In the genomic region with DNA sequence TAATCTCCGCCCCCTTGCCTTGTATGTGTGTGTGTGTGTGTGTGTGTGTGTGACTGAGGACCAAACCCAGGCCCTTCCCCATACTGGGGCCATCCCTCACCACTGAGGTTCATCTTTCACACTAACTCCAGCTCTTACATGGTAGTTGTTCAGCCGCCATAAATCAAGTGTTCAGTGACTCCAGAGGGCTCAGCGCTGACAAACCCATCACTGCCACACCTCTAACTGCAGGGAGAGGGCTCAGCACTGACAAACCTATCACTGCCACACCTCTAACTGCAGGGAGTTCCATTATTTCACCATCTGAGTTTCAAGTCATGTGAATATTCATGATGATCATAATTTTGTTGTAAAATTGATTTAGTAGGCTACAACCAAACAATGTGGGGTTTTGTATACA, we compare ENCODE assay signal across 34 mouse cellular contexts. TPM values are rescaled to one million over a fixed set of nuclear protein-coding genes. Genes with fewer than 3 reads are reported as not detected.
DNase-seq lines count a peak whose midpoint lies in the region; ATAC-seq and TF ChIP-seq lines count a peak whose summit lies in the region.
"Had no signal": no experiment of that assay in that cellular context is flagged by ENCODE, and none has a peak within 500 bp of the region (broad histone marks: within the 10 kb centered on the region; RNA-seq: fewer than 3 reads in every experiment).

No protein-coding gene starts in this region.

- no peak overlapping the region for H3K9ac ChIP-seq in heart, embryonic 13.5 days
- no peak overlapping the region for H3K9ac ChIP-seq in MEL (ENCODE audit: control insufficient read depth, low read depth, low read length, poor library complexity, severe bottlenecking)
- H3K9ac ChIP-seq in intestine, embryonic 15.5 days: no peak overlapping the region
- H3K9ac ChIP-seq: forebrain, embryonic 13.5 days; hindbrain, embryonic 13.5 days had no signal

- no peak for TF ChIP-seq POLR2A in MEL (IDR thresholded peaks at IDR 0.05; ENCODE audit: control insufficient read depth in 1 of 2, insufficient read depth in 1 of 2, low read depth in 1 of 2, low read length in 2 of 2, poor library complexity in 1 of 2)

- H3K27me3 ChIP-seq in heart, embryonic 13.5 days (replicated peaks): no peaks in the 10 kb centered on the region
- no peaks in the 10 kb centered on the region for H3K27me3 ChIP-seq in MEL (ENCODE audit: control insufficient read depth in 1 of 2, insufficient read depth in 2 of 2, low read length in 2 of 2)
- no peaks in the 10 kb centered on the region for H3K27me3 ChIP-seq in intestine, embryonic 15.5 days (replicated peaks)
- H3K27me3 ChIP-seq: forebrain, embryonic 13.5 days; hindbrain, embryonic 13.5 days had no signal

- no peak for DNase-seq in heart, postnatal 25 days (ENCODE audit: low spot score)
- DNase-seq in MEL (ENCODE audit: low read depth, low spot score): peak; percentile 32
- DNase-seq in frontal cortex, postnatal 10 days (ENCODE audit: low spot score in 2 of 2): no peak
- no peak for DNase-seq in layer of hippocampus, adult 9-11 months
- DNase-seq: adrenal gland, adult 8-10 months; adrenal gland, postnatal 25 days; cerebellum, adult 11-12 months; cerebellum, adult 8-10 months; cerebellum, postnatal 10 days; cerebellum, postnatal 36 days; embryo, embryonic 11 days; gastrocnemius, postnatal 25 days; heart, adult 2 months; heart, postnatal 14 days; kidney, adult 18-20 months had no signal

- no peak overlapping the region for H3K4me2 ChIP-seq in heart, embryonic 13.5 days
- H3K4me2 ChIP-seq in intestine, embryonic 15.5 days (replicated peaks): no peak overlapping the region
- H3K4me2 ChIP-seq: forebrain, embryonic 13.5 days; hindbrain, embryonic 13.5 days had no signal

- no peak overlapping the region for H3K4me3 ChIP-seq in heart, embryonic 13.5 days
- peak overlapping the region in 1 of 2 experiments; percentile 48; a peak in 1 of 4 replicates for H3K4me3 ChIP-seq in MEL (ENCODE audit: control insufficient read depth in 1 of 2, insufficient read depth in 1 of 2, low read depth in 2 of 2, low read length in 2 of 2)
- H3K4me3 ChIP-seq in intestine, embryonic 15.5 days (replicated peaks): no peak overlapping the region
- H3K4me3 ChIP-seq: forebrain, embryonic 10.5 days; forebrain, embryonic 13.5 days; heart, adult 2 months; heart, embryonic 10.5 days; hindbrain, embryonic 10.5 days; hindbrain, embryonic 13.5 days had no signal

- H3K4me1 ChIP-seq in heart, embryonic 13.5 days: peaks cover 7% of the 10 kb centered on the region
- H3K4me1 ChIP-seq in MEL (ENCODE audit: control insufficient read depth in 1 of 2, insufficient read depth in 2 of 2, low read length in 2 of 2): peaks cover 13% of the 10 kb centered on the region in 2 experiments
- no peaks in the 10 kb centered on the region for H3K4me1 ChIP-seq in intestine, embryonic 15.5 days (replicated peaks)
- H3K4me1 ChIP-seq: forebrain, embryonic 10.5 days; forebrain, embryonic 13.5 days; hindbrain, embryonic 10.5 days; hindbrain, embryonic 13.5 days had no signal

- no peak for TF ChIP-seq RAD21 in MEL (IDR thresholded peaks at IDR 0.05; ENCODE audit: low read depth, low read length)

- intact Hi-C loops in heart, postnatal 25 days (cut with DNase I): no loop called here

- peaks cover 22% of the 10 kb centered on the region; the same call in 1 of the 2 replicates for H3K36me3 ChIP-seq in heart, embryonic 13.5 days
- H3K36me3 ChIP-seq in MEL (ENCODE audit: control insufficient read depth in 1 of 2, insufficient read depth in 2 of 2, low read length in 2 of 2): peaks cover 0 to 18% of the 10 kb centered on the region in 2 experiments; a peak in 2 of 4 replicates
- no peaks in the 10 kb centered on the region for H3K36me3 ChIP-seq in intestine, embryonic 15.5 days
- H3K36me3 ChIP-seq: forebrain, embryonic 10.5 days; hindbrain, embryonic 10.5 days; hindbrain, embryonic 13.5 days had no signal

- H3K9me3 ChIP-seq in heart, embryonic 13.5 days: no peaks in the 10 kb centered on the region
- H3K9me3 ChIP-seq in MEL (replicated peaks; ENCODE audit: insufficient read depth, low read length): no peaks in the 10 kb centered on the region
- no peaks in the 10 kb centered on the region for H3K9me3 ChIP-seq in intestine, embryonic 15.5 days
- H3K9me3 ChIP-seq: forebrain, embryonic 10.5 days; forebrain, embryonic 13.5 days; heart, embryonic 10.5 days; hindbrain, embryonic 10.5 days; hindbrain, embryonic 13.5 days had no signal

- peak; percentile 17; the same call in 1 of the 2 replicates for ATAC-seq in heart, embryonic 13.5 days (ENCODE audit: extremely low read depth, insufficient number of reproducible peaks, low FRiP score, low TSS enrichment)
- peak; percentile 71; the same call in 1 of the 2 replicates for ATAC-seq in intestine, embryonic 15.5 days
- ATAC-seq: activated CD4-positive, CD25-positive, alpha-beta regulatory T cell, adult 4 months; CD4-positive, CD25-positive, alpha-beta regulatory T cell, adult 4 months; forebrain, embryonic 13.5 days; forebrain, embryonic 16.5 days; hindbrain, embryonic 16.5 days had no signal

- no peak for TF ChIP-seq EP300 in MEL (IDR thresholded peaks at IDR 0.05; ENCODE audit: low read depth in 1 of 2, low read length in 2 of 2)

- no peak overlapping the region for H3K27ac ChIP-seq in heart, embryonic 13.5 days (replicated peaks)
- no peak overlapping the region for H3K27ac ChIP-seq in MEL (ENCODE audit: control insufficient read depth, low read depth, low read length)
- H3K27ac ChIP-seq in intestine, embryonic 15.5 days: no peak overlapping the region
- H3K27ac ChIP-seq: forebrain, embryonic 10.5 days; forebrain, embryonic 13.5 days; heart, adult 2 months; hindbrain, embryonic 10.5 days; hindbrain, embryonic 13.5 days had no signal

- TF ChIP-seq CTCF in MEL (IDR thresholded peaks at IDR 0.05 in 2 of 3, conservative IDR thresholded peaks at IDR 0.05 in 1 of 3; ENCODE audit: control insufficient read depth in 1 of 3, insufficient read depth in 1 of 3, low read depth in 2 of 3, low read length in 3 of 3, poor library complexity in 1 of 3, severe bottlenecking in 1 of 3): no peak

- 54% methylated on average over 3 of the region's 3 CpGs for WGBS in heart, embryonic 13.5 days
- WGBS in intestine, embryonic 15.5 days: 69% methylated on average over 3 of the region's 3 CpGs

- H3K79me2 ChIP-seq in MEL (ENCODE audit: control insufficient read depth, insufficient read depth, low read length, poor library complexity): no peaks in the 10 kb centered on the region

TF ChIP-seq in MEL, 35 proteins besides CTCF, POLR2A, EP300 and RAD21 (continues in another document):
- TF ChIP-seq MAX (IDR thresholded peaks at IDR 0.05; ENCODE audit: low read length) (no peak), SIN3A (IDR thresholded peaks at IDR 0.05; ENCODE audit: low read length) (no peak), MAZ (IDR thresholded peaks at IDR 0.05; ENCODE audit: low read depth, low read length) (no peak), ELF1 (IDR thresholded peaks at IDR 0.05; ENCODE audit: low read depth, low read length) (no peak), NRF1 (IDR thresholded peaks at IDR 0.05; ENCODE audit: insufficient read depth, low read depth, low read length, poor library complexity, severe bottlenecking) (no peak), JUND (IDR thresholded peaks at IDR 0.05; ENCODE audit: low read depth, low read length) (no peak), ZNF384 (IDR thresholded peaks at IDR 0.05; ENCODE audit: low read depth, low read length) (no peak), NELFE (IDR thresholded peaks at IDR 0.05; ENCODE audit: low read depth, low read length) (no peak), BHLHE40 (IDR thresholded peaks at IDR 0.05; ENCODE audit: borderline replicate concordance, low read depth, low read length) (no peak), MYC (IDR thresholded peaks at IDR 0.05; ENCODE audit: low read depth, low read length) (no peak)

RNA-seq across cellular contexts. Expression of gene Tatdn3, which starts 9.2 kb away (rescaled TPM):
- polyA plus RNA-seq in heart, embryonic 13.5 days (2015; fragmentation: Nextera tagmentation; extraction: Ambion mirVana): 15.8 and 17.5 TPM in 2 replicates
- 10 to 100 TPM; 13.2 to 16.9 TPM for total RNA-seq in heart, postnatal 25 days (2021)
- 14.5 and 16.7 TPM in 2 replicates for total RNA-seq in MEL (2012; rRNA removed)
- 10 to 100 TPM in 1 of 2 experiments, not detected in 1; 19.0 TPM for polyA plus RNA-seq in MEL (2012; ENCODE audit: insufficient read depth in 1 of 2, insufficient read length in 2 of 2, low read depth in 1 of 2, low replicate concordance in 2 of 2, missing spikeins in 1 of 2)
- polyA plus RNA-seq in intestine, embryonic 15.5 days (2015; fragmentation: Nextera tagmentation; extraction: Ambion mirVana): 11.9 and 12.6 TPM in 2 replicates

RNA-seq across cellular contexts. Expression of gene Nsl1, which starts 9.3 kb away (rescaled TPM):
- polyA plus RNA-seq in heart, embryonic 13.5 days (2015; fragmentation: Nextera tagmentation; extraction: Ambion mirVana): 12.4 and 14.0 TPM in 2 replicates
- total RNA-seq in heart, postnatal 25 days (2021): under 1 TPM; 0.16 to 0.22 TPM
- 33.4 and 41.9 TPM in 2 replicates for total RNA-seq in MEL (2012; rRNA removed)
- polyA plus RNA-seq in MEL (2012; ENCODE audit: insufficient read depth in 1 of 2, insufficient read length in 2 of 2, low read depth in 1 of 2, low replicate concordance in 2 of 2, missing spikeins in 1 of 2): 10 to 100 TPM in 1 of 2 experiments, not detected in 1; 24.2 TPM
- polyA plus RNA-seq in intestine, embryonic 15.5 days (2015; fragmentation: Nextera tagmentation; extraction: Ambion mirVana): 17.0 and 18.8 TPM in 2 replicates

RNA-seq across cellular contexts. Expression of gene Spata45, which starts 17.1 kb away (rescaled TPM):
- polyA plus RNA-seq in heart, embryonic 13.5 days (2015; fragmentation: Nextera tagmentation; extraction: Ambion mirVana): not detected in 2 replicates
- total RNA-seq in heart, postnatal 25 days (2021): not detected
- total RNA-seq in MEL (2012; rRNA removed): not detected in 2 replicates
- under 1 TPM in 1 of 2 experiments, not detected in 1; 0.75 TPM for polyA plus RNA-seq in MEL (2012; ENCODE audit: insufficient read depth in 1 of 2, insufficient read length in 2 of 2, low read depth in 1 of 2, low replicate concordance in 2 of 2, missing spikeins in 1 of 2)
- not detected in 2 replicates for polyA plus RNA-seq in intestine, embryonic 15.5 days (2015; fragmentation: Nextera tagmentation; extraction: Ambion mirVana)
- total RNA-seq: adrenal gland, adult 8-10 months; adrenal gland, postnatal 25 days; gastrocnemius, adult 8-10 months; gastrocnemius, postnatal 25 days; heart, adult 2 months; heart, postnatal 14 days had no signal
- polyA plus RNA-seq: activated CD4-positive, CD25-positive, alpha-beta regulatory T cell, adult 4 months; brain, embryonic 14.5 days; C2C12; CD4-positive, CD25-positive, alpha-beta regulatory T cell, adult 4 months; cortical plate, adult 2 months; embryonic facial prominence, embryonic 11.5 days; embryonic facial prominence, embryonic 14.5 days; forebrain, embryonic 10.5 days; forebrain, embryonic 13.5 days; forebrain, embryonic 16.5 days; gonadal fat pad, adult 2 months; heart, adult 2 months; heart, embryonic 10.5 days; heart, embryonic 16.5 days; hindbrain, embryonic 10.5 days; hindbrain, embryonic 13.5 days; hindbrain, embryonic 16.5 days had no signal

RNA-seq across cellular contexts. Expression of gene Flvcr1, which starts 27.6 kb away (rescaled TPM):
- polyA plus RNA-seq in heart, embryonic 13.5 days (2015; fragmentation: Nextera tagmentation; extraction: Ambion mirVana): 2.6 and 3.1 TPM in 2 replicates
- total RNA-seq in heart, postnatal 25 days (2021): 1 to 10 TPM; 5.3 to 5.5 TPM
- total RNA-seq in MEL (2012; rRNA removed): 27.7 and 36.9 TPM in 2 replicates
- polyA plus RNA-seq in MEL (2012; ENCODE audit: insufficient read depth in 1 of 2, insufficient read length in 2 of 2, low read depth in 1 of 2, low replicate concordance in 2 of 2, missing spikeins in 1 of 2): 10 to 100 TPM in 1 of 2 experiments, not detected in 1; 19.1 TPM
- polyA plus RNA-seq in intestine, embryonic 15.5 days (2015; fragmentation: Nextera tagmentation; extraction: Ambion mirVana): 9.8 and 10.7 TPM in 2 replicates

RNA-seq across cellular contexts. Expression of gene Batf3, which starts 44.1 kb away (rescaled TPM):
- polyA plus RNA-seq in heart, embryonic 13.5 days (2015; fragmentation: Nextera tagmentation; extraction: Ambion mirVana): 3.5 and 4.3 TPM in 2 replicates
- total RNA-seq in heart, postnatal 25 days (2021): under 1 TPM; 0.83 to 0.89 TPM
- total RNA-seq in MEL (2012; rRNA removed): 1.5 and 2.4 TPM in 2 replicates
- 1 to 10 TPM in 1 of 2 experiments, not detected in 1; 2.4 TPM for polyA plus RNA-seq in MEL (2012; ENCODE audit: insufficient read depth in 1 of 2, insufficient read length in 2 of 2, low read depth in 1 of 2, low replicate concordance in 2 of 2, missing spikeins in 1 of 2)
- polyA plus RNA-seq in intestine, embryonic 15.5 days (2015; fragmentation: Nextera tagmentation; extraction: Ambion mirVana): 7.2 and 10.5 TPM in 2 replicates
- total RNA-seq: gastrocnemius, adult 8-10 months; heart, postnatal 14 days had no signal
- polyA plus RNA-seq: activated CD4-positive, CD25-positive, alpha-beta regulatory T cell, adult 4 months; CD4-positive, CD25-positive, alpha-beta regulatory T cell, adult 4 months had no signal
